Mouse (Mus musculus) heart, embryonic 12.5 days (tissue): ENCODE measurements around the gene Chrm4. TPM values are rescaled to one million over a fixed set of nuclear protein-coding genes. Genes with fewer than 3 reads are reported as not detected.
A peak's percentile ranks its signal among the peaks of the same experiment; 100 is the strongest.

Experiments
- ATAC-seq: fragments of 200-750 bp; cut with Nextera tagmentation; 2 replicates; pipeline ENCODE4 v1.8.0; 2017; ENCODE audit warnings: moderate TSS enrichment, moderate library complexity; ENCODE audit not compliant: insufficient number of reproducible peaks, low FRiP score
- H3K27ac ChIP-seq: fragments of 300-500 bp; sonication (generic); 2 replicates; pipeline ENCODE4 v1.5.1; 2016; ENCODE audit warnings: mild to moderate bottlenecking, moderate library complexity; ENCODE audit not compliant: poor library complexity, severe bottlenecking
- H3K27me3 ChIP-seq: fragments of 300-500 bp; sonication (generic); replicated peaks from 2 replicates; pipeline ENCODE4 v1.6.1; 2016; ENCODE audit warnings: mild to moderate bottlenecking, moderate library complexity
- H3K36me3 ChIP-seq: fragments of 300-500 bp; sonication (generic); 2 replicates; pipeline ENCODE4 v1.6.1; 2016; ENCODE audit warnings: mild to moderate bottlenecking, moderate library complexity
- H3K4me1 ChIP-seq: fragments of 300-500 bp; sonication (generic); replicated peaks from 2 replicates; pipeline ENCODE4 v1.6.1; 2016; ENCODE audit warnings: mild to moderate bottlenecking
- H3K4me2 ChIP-seq: fragments of 300-500 bp; sonication (generic); 2 replicates; pipeline ENCODE4 v1.6.1; 2016; ENCODE audit warnings: mild to moderate bottlenecking, moderate library complexity
- H3K4me3 ChIP-seq: fragments of 300-500 bp; sonication (generic); 2 replicates; pipeline ENCODE4 v1.5.1; 2016; ENCODE audit warnings: mild to moderate bottlenecking
- H3K9ac ChIP-seq: fragments of 300-500 bp; sonication (generic); 2 replicates; pipeline ENCODE4 v1.6.1; 2016; ENCODE audit warnings: mild to moderate bottlenecking, moderate library complexity
- H3K9me3 ChIP-seq: fragments of 300-500 bp; sonication (generic); replicated peaks from 2 replicates; pipeline ENCODE4 v1.6.1; 2016; ENCODE audit warnings: mild to moderate bottlenecking, moderate library complexity
- WGBS: fragments of 180-500 bp; shearing (Covaris S2); methylation state at CpG from one replicate; pipeline ENCODE4 v1.1.7; 2016; 5-methylcytosine and 5-hydroxymethylcytosine counted together
- polyA plus RNA-seq: library from polyadenylated mRNA; unstranded; fragments of >200 nt; fragmentation: Nextera tagmentation; extraction: Ambion mirVana; gene quantifications from 2 replicates; pipeline ENCODE4 v1.2.1, GENCODE M21; 2016

Gene Chrm4
- 0.15 TPM in 1 of 2 replicates, not detected in the other for polyA plus RNA-seq

DNA sequence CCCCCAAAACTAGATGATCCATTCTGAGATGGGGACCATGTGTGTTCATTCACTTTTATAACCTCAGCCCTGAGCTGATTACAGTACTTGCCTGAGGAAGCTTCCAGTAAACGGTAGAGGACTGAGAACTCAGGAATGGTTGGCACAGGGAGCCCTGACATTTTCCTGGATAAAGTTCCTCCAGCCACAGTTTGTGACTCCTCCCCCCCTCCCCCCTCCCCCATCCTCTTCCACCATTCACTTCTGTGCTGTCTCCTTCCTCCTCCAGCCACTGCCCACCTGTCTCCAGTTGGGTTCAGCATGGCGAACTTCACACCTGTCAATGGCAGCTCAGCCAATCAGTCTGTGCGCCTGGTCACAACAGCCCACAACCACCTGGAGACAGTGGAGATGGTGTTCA lies at the start of gene Chrm4:
Gene Chrm4 (plus strand): TSS at position 301 of the 400 bp plus-strand sequence.
- Histone ChIP-seq H3K9ac (peak within 1 kb of the TSS; percentile 33; the same call in 1 of the 2 replicates), H3K4me1 (peaks cover 43% of the 10 kb centered on the region), H3K4me2 (peak within 1 kb of the TSS; percentile 62), H3K36me3 (no peaks in the 10 kb centered on the region), H3K27me3 (peaks cover 41% of the 10 kb centered on the region), H3K27ac (no peak within 1 kb of the TSS), H3K9me3 (no peaks in the 10 kb centered on the region), H3K4me3 (peak within 1 kb of the TSS; percentile 21)
- WGBS = 85% methylated on average over 3 of the region's 3 CpGs
- ATAC-seq = no peak

DNA sequence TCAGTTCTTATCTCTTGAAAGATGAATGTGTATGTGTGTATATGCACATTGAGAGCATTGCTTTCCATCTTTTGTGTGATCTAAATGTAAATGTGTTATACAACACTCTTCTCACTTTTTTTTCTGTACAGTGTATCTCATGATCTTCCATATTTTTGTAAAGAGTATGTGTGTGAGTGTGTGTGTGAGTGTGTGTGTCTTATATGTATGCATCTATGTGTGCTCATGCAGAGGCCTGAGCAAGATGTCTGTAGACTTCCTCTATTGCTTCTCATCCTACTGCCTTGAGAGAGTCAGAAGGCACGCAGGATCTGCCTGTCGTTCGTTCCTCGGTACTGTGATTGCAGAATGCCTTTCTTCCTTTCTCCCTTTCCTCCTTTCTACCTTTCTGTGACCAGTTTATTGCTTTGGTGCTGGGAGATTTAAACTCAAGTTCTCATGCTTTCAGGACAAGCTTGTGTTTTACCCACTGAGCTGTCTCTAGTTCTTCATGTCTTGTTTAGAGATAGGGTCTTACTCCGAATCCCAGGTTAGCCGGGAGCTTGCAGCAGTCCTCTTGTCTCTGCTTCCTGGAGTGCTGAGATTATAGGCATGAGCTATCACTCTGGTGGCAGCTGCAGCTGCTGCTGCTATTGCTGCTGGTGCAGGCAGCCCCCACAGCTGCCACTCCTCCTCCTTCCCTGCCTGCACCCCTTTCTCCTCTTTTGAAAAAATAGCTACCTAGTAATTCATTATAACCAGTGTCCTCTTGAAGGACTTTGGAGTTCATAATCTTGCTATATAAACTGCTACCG lies 48.5 kb upstream of the Chrm4 start:
- ATAC-seq = no peak
- Histone ChIP-seq H3K9me3 (no peaks in the 10 kb centered on the region), H3K27ac (no peak overlapping the region), H3K27me3 (no peaks in the 10 kb centered on the region), H3K4me3 (no peak overlapping the region), H3K4me1 (peaks cover 6% of the 10 kb centered on the region), H3K9ac (no peak overlapping the region), H3K4me2 (no peak overlapping the region), H3K36me3 (peaks cover 12% of the 10 kb centered on the region)
- WGBS = 44% methylated on average over 7 of the region's 7 CpGs

DNA sequence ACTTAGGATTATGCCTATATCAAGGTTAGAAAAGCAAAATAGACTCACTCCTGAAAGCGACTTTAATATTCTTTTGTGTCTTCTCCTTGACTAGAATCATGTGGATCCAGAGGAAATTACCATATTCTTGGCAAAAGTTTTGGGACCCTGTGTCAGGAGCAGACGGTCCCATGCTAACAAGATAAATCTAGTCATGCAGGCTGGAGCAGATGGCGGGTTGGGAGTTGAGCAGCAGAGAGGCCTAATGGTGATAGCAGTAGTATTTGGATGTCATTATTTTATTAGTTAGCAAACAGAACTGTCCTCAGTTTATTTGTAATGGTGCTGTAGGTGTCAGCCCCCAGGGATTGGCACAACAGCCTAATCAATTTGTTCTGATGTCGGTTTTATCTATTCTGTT lies 43.1 kb upstream of the Chrm4 start:
- no peak overlapping the region for H3K4me3 ChIP-seq
- no peak for ATAC-seq
- H3K9me3 ChIP-seq = no peaks in the 10 kb centered on the region
- 0 out of 2 replicates have a peak, but pooled peaks cover under 1% of the 10 kb centered on the region for H3K4me1 ChIP-seq
- no peak overlapping the region for H3K9ac ChIP-seq
- peaks cover 22% of the 10 kb centered on the region for H3K36me3 ChIP-seq
- 72% methylated on average over 4 of the region's 4 CpGs for WGBS
- no peak overlapping the region for H3K27ac ChIP-seq
- no peak overlapping the region for H3K4me2 ChIP-seq
- no peaks in the 10 kb centered on the region for H3K27me3 ChIP-seq

DNA sequence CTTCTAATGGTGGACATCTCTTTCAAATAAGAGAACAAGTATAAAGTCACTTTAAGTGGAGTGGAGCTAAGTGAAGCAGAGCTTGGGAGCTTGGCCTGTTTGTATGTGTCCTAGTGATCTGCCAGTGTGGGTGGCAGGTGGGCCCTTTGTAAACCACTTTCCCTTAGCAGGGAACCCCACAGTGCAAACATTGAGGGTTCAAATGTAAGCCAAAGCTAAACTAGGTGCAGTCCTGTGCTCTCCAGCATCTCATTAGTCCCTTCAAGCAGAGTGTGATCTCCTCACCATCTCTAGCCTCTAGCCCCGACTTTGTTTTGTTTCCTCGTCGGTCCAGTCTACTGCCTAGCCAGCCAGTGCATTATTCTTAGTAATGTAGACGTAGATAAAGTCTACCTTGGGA lies 42.4 kb upstream of the Chrm4 start:
- H3K4me2 ChIP-seq = no peak overlapping the region
- H3K4me3 ChIP-seq = no peak overlapping the region
- H3K4me1 ChIP-seq = no peaks in the 10 kb centered on the region
- ATAC-seq = no peak
- H3K9me3 ChIP-seq = no peaks in the 10 kb centered on the region
- H3K36me3 ChIP-seq = peaks cover 22% of the 10 kb centered on the region
- H3K9ac ChIP-seq = no peak overlapping the region
- no peaks in the 10 kb centered on the region for H3K27me3 ChIP-seq
- H3K27ac ChIP-seq = no peak overlapping the region
- WGBS = 80% methylated on average over 4 of the region's 4 CpGs

DNA sequence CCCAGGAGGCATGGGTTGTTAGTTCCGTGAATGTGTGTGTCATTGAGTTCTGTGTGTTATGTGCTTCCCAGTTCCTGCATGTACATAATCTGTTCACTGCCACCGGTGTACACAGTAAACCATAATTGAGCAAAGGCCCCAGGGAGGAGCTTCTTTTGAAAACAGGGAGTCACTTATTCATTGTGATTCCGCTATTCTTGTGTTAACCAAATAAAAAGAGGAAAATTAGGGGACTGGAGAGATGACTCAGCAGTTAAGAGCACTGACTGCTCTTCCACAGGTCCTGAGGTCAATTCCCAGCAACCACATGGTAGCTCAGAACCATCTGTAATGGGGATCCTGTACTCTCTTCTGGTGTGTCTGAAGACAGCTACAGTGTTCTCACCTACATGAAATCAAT lies 32.3 kb upstream of the Chrm4 start:
- ATAC-seq = no peak
- no peak overlapping the region for H3K9ac ChIP-seq
- no peaks in the 10 kb centered on the region for H3K9me3 ChIP-seq
- peaks cover 13% of the 10 kb centered on the region for H3K36me3 ChIP-seq
- no peak overlapping the region for H3K27ac ChIP-seq
- no peaks in the 10 kb centered on the region for H3K27me3 ChIP-seq
- no peak overlapping the region for H3K4me3 ChIP-seq
- 86% methylated on average over 3 of the region's 3 CpGs for WGBS
- H3K4me2 ChIP-seq = no peak overlapping the region
- H3K4me1 ChIP-seq = no peaks in the 10 kb centered on the region

DNA sequence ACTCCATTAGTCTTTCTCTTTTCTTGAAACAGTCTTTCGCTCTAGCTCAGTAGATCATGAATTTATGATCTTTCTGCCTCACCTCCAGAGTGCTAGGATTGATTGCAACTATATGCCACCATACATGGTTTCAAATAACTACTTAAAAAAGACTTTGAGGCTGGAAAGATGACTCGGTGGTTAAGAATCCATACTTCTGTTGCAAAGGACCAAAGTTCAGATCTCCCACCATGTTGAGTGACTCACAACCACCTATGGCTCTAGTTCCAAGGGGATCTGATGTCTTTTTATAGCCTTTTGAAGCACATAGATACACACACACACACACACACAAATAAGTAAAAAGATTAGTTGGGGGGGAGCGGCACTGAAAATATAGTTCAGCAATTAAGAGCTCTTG lies 31.6 kb upstream of the Chrm4 start:
- ATAC-seq = no peak
- H3K27me3 ChIP-seq = no peaks in the 10 kb centered on the region
- H3K4me2 ChIP-seq = no peak overlapping the region
- no peaks in the 10 kb centered on the region for H3K9me3 ChIP-seq
- H3K9ac ChIP-seq = no peak overlapping the region
- WGBS = 89% methylated on average over 3 of the region's 3 CpGs
- peaks cover 19% of the 10 kb centered on the region for H3K36me3 ChIP-seq
- H3K4me3 ChIP-seq = no peak overlapping the region
- no peaks in the 10 kb centered on the region for H3K4me1 ChIP-seq
- no peak overlapping the region for H3K27ac ChIP-seq

DNA sequence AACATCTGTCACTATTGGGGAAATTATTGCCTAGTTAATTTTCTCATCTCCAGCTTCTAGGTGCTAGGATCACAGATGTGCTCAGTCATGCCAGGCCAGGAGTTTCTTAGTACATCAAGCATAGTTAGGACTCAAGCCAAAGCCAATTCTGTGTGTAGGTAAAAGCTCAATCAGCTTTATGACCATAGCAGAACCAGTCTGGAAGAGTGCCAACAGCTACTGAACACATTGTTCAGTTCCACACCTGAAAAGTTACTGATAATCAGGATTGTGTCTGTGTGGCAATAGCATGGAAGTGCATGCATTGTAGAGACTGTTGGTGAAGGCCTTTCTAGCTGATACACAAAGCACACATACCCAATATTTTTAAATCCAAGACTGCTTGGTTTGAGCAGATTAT lies 29.1 kb upstream of the Chrm4 start:
- ATAC-seq = no peak
- Histone ChIP-seq H3K27me3 (no peaks in the 10 kb centered on the region), H3K4me2 (no peak overlapping the region), H3K9me3 (no peaks in the 10 kb centered on the region), H3K4me3 (no peak overlapping the region), H3K36me3 (peaks cover 23% of the 10 kb centered on the region), H3K9ac (no peak overlapping the region), H3K27ac (no peak overlapping the region), H3K4me1 (no peaks in the 10 kb centered on the region)

DNA sequence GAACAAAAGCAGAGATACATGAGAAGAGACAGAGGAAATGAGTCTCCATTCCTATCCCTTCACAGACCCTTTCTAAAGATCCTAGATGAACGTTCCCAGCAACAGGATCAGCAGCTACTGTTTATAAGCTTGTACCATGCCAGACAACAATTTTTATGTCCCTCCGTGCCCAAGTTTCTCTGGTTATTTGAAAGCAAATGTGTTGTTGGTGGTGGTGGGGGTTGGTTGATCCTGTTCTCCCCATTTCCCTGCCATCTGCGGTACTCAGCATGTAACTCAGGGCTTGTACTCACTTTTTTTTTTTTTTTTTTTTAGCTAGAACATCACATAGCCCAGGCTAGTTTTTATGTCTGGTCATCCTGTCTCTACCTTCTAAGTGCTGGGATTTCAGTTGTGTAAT lies 27.9 kb upstream of the Chrm4 start:
- WGBS = 86% methylated on average over 3 of the region's 3 CpGs
- no peak for ATAC-seq

DNA sequence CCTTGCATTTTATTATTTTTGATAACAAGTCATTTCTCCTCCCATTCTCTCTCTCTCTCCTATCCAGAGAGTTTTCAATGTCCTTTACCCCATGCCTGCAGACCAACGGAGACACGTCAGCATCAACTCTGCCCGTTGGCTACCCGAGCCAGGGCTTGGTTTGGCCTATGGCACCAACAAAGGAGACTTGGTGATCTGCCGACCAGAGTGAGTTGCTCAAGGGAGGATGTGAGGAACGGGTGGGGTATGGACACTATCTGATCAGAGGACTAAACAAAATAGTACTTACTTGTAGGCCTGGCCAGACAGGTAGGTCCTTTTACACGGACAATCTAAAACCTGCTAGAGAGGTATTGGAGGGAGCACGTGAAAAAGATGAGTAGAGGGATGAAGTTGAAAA lies 26.6 kb upstream of the Chrm4 start:
- no peaks in the 10 kb centered on the region for H3K9me3 ChIP-seq
- H3K27me3 ChIP-seq = no peaks in the 10 kb centered on the region
- no peaks in the 10 kb centered on the region for H3K4me1 ChIP-seq
- H3K4me2 ChIP-seq = no peak overlapping the region
- no peak overlapping the region for H3K4me3 ChIP-seq
- ATAC-seq = no peak
- H3K36me3 ChIP-seq = peaks cover 14% of the 10 kb centered on the region
- 87% methylated on average over 8 of the region's 8 CpGs for WGBS
- H3K9ac ChIP-seq = no peak overlapping the region
- no peak overlapping the region for H3K27ac ChIP-seq

More for the DNA sequence above, 27.9 kb upstream of the Chrm4 start:
- no peak overlapping the region for H3K27ac ChIP-seq
- peaks cover 23% of the 10 kb centered on the region for H3K36me3 ChIP-seq
- no peak overlapping the region for H3K4me3 ChIP-seq
- H3K4me1 ChIP-seq = no peaks in the 10 kb centered on the region
- no peak overlapping the region for H3K4me2 ChIP-seq
- H3K27me3 ChIP-seq = no peaks in the 10 kb centered on the region
- no peak overlapping the region for H3K9ac ChIP-seq
- H3K9me3 ChIP-seq = no peaks in the 10 kb centered on the region

DNA sequence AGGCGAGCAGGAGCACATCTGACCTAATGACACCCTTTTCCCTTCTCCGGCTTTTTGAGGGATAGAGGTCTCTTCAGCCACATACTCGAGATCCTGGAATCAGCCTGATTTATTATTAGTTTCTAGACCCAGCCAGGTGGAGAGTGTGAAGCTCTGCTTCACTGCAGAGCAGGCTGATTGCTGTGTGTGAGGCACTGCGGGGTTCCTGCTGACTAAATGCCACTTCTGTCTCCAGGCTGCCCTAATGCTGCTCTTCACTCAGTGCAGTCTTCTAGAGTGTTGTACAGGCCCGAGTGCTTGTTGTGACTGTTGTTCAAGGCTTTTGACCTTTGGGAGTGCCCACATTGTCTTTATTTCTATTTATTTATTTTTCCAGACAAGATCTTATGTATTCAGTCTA lies 24.7 kb upstream of the Chrm4 start:
- Histone ChIP-seq H3K4me3 (no peak overlapping the region), H3K27me3 (no peaks in the 10 kb centered on the region), H3K27ac (no peak overlapping the region), H3K9ac (no peak overlapping the region), H3K36me3 (peaks cover 14% of the 10 kb centered on the region), H3K4me1 (no peaks in the 10 kb centered on the region), H3K9me3 (no peaks in the 10 kb centered on the region), H3K4me2 (no peak overlapping the region)
- WGBS = 74% methylated on average over 5 of the region's 5 CpGs
- ATAC-seq = no peak

DNA sequence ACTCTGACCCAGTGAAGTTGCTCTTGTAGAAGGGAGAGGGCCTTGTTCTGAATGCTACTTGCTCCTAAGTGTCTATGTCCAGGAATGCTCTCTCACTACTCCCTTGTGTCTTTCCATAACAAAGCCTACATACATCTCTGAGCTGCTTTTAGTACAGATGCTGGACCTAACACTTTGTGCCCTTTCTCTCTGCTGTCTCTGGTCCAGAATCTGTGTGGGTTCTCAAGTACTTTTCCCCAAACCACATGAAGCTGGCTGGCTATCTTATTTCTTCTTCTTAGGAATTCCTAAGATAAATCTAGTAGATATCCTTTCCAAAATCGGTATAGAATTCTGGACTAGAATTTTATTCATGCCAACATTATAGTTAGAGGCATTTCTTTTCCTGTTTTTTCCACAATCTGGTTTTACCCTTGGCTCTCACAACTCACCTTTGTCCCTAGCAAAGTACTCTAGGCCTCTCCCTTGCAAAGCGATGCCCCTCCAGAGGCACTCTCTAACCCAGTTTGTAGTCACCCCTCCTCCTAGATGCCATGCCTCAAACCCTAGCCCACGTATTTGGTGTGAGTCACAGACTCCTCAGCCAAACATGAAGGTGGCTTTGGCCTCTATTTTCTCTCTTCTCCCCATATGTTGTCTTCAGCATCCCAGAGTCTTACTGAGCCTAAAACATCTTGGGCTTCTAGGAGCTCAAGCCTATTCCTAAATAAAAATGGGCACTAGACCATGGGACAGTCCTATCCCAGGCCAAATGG lies 23.7 kb upstream of the Chrm4 start:
- no peak overlapping the region for H3K27ac ChIP-seq
- no peak overlapping the region for H3K9ac ChIP-seq
- no peaks in the 10 kb centered on the region for H3K27me3 ChIP-seq
- H3K4me3 ChIP-seq = no peak overlapping the region
- H3K36me3 ChIP-seq = peaks cover 14% of the 10 kb centered on the region
- no peak for ATAC-seq
- H3K4me1 ChIP-seq = no peaks in the 10 kb centered on the region
- H3K9me3 ChIP-seq = no peaks in the 10 kb centered on the region
- no peak overlapping the region for H3K4me2 ChIP-seq
- WGBS = 84% methylated on average over 3 of the region's 3 CpGs
